Mouse (Mus musculus): Measurements from ENCODE around the gene Tmem131. TPM values are rescaled to one million over a fixed set of nuclear protein-coding genes. Genes with fewer than 3 reads are reported as not detected.
"Not testable (repeated sequence)": the region's sequence is repeated elsewhere in the genome, so short reads cannot be mapped to it uniquely, and the experiment has no call there.

Gene Tmem131
- total and polyA plus RNA-seq, 3 experiments, result 13.0 to 30.0 (median 28.1) TPM

DNA sequence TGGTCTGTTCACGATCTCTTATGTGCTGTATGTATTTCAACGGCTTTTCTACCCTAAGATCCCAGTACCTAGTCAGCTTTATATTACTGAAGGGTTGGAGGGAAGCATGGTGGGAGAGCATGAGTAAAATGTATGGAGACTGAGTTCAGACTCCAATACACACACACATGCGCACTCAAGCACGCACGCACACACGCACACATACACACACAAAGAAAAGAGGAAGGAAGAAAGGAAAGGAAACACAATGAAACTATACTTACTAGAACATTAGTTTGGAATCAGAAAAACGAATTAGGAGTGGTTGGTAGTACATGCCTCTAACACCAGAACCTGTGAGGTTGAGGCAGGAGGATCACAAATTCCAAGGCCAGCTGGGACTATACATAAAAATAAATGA, 29.7 kb downstream of the Tmem131 start:
- Histone ChIP-seq H3K27ac (peak overlapping the region; percentile 57), H3K4me1 (ENCODE audit: control insufficient read depth, insufficient read depth, low read length) (peaks cover 16% of the 10 kb centered on the region), H3K4me3 (no peak overlapping the region), H3K27me3 (ENCODE audit: control insufficient read depth, insufficient read depth, low read length) (no peaks in the 10 kb centered on the region; the same call in 1 of the 2 replicates), H3K9ac (ENCODE audit: low read depth, low read length) (no peak overlapping the region), H3K79me2 (replicated peaks; ENCODE audit: control insufficient read depth, insufficient read depth, low read length) (peaks cover 14% of the 10 kb centered on the region), H3K36me3 (ENCODE audit: control insufficient read depth, insufficient read depth, low read length) (peaks cover 15% of the 10 kb centered on the region)
- DNase-seq, result no peak
- 76% methylated on average over 7 of the region's 7 CpGs for WGBS
- intact Hi-C loops (cut with DNase I), result loop anchor here (2.0 kb wide), 1 partner anchor 29 kb away; no protein-coding TSS in a partner anchor
- TF ChIP-seq EP300 (IDR thresholded peaks at IDR 0.05; ENCODE audit: insufficient read depth, low read depth, low read length), result no peak
- TF ChIP-seq POLR2A (IDR thresholded peaks at IDR 0.05; ENCODE audit: insufficient read depth, low read depth, low read length), result no peak
- TF ChIP-seq CTCF (IDR thresholded peaks at IDR 0.05), result no peak

DNA sequence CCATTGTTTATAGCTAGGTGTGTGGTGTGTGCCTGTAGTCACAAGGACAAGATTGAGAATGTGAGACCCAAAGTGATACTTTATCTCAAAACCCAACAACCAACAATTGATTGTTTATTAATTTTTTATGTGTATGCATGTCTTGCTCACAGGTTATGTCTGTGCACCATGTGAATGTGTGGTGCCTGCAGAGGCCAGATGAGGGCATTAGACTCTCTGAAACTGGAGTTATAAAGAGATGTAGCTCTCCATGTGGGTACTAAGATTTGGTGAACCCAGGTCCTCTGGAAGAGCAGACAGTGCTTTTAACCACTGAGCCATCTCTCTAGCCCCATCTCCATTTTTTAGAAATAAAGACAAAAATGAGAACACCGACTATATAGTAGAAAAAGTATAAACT, 31.2 kb downstream of the Tmem131 start:
- intact Hi-C loops (cut with DNase I), result no loop called here
- H3K79me2 ChIP-seq (replicated peaks; ENCODE audit: control insufficient read depth, insufficient read depth, low read length), result peaks cover 13% of the 10 kb centered on the region
- DNase-seq, result no peak
- peaks cover 13% of the 10 kb centered on the region for H3K36me3 ChIP-seq (ENCODE audit: control insufficient read depth, insufficient read depth, low read length)
- no peak overlapping the region for H3K4me3 ChIP-seq
- no peak overlapping the region for H3K27ac ChIP-seq
- WGBS, result 94% methylated on average over 1 of the region's 1 CpGs
- no peak overlapping the region for H3K9ac ChIP-seq (ENCODE audit: low read depth, low read length)
- H3K4me1 ChIP-seq (ENCODE audit: control insufficient read depth, insufficient read depth, low read length), result peaks cover 11% of the 10 kb centered on the region
- no peaks in the 10 kb centered on the region; the same call in 1 of the 2 replicates for H3K27me3 ChIP-seq (ENCODE audit: control insufficient read depth, insufficient read depth, low read length)
- peak; percentile 25; the same call in 1 of the 2 replicates for TF ChIP-seq CTCF (IDR thresholded peaks at IDR 0.05)
- no peak for TF ChIP-seq EP300 (IDR thresholded peaks at IDR 0.05; ENCODE audit: insufficient read depth, low read depth, low read length)
- TF ChIP-seq POLR2A (IDR thresholded peaks at IDR 0.05; ENCODE audit: insufficient read depth, low read depth, low read length), result no peak

DNA sequence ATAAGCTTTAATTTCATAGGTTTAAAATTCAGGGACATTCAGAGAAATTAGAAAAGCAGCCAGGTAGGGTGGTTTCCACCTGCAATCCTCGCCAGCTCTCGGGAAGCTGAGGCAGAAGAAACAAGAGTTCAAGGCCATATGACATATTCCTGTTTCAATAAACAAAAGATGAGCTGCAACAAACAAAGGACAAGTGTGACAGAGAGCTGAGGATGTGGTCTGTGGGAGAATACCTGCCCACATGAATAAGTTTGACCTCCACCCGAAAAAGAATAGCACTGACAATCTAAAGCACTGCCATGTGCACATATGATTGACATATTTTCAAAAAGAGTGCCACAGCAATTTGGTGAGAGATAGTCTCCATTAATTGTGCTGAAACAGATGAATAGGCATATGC, 31.9 kb downstream of the Tmem131 start:
- TF ChIP-seq POLR2A (IDR thresholded peaks at IDR 0.05; ENCODE audit: insufficient read depth, low read depth, low read length) (no peak), CTCF (IDR thresholded peaks at IDR 0.05) (no peak), EP300 (IDR thresholded peaks at IDR 0.05; ENCODE audit: insufficient read depth, low read depth, low read length) (no peak)

DNA sequence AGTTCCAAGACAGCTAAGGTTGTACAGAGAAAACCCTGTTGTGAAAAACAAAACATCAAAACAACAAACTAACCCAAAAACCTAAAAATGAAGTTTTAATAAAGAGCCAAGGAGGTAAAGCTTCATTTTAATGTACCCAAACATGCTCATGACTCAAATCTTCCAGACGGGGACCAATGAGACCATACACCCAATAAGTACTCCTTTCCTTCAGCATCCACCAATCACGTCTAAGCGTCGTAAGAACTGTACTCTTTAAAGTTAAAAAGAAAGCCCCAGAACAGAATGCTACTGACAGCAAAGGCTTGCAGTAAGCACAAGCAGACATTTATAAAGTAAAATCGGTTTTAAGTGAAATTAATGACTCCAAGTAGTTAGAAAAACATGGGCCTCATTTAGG, 33.1 kb downstream of the Tmem131 start:
- DNase-seq, result no peak
- H3K36me3 ChIP-seq (ENCODE audit: control insufficient read depth, insufficient read depth, low read length), result peaks cover 11% of the 10 kb centered on the region
- no peak overlapping the region for H3K9ac ChIP-seq (ENCODE audit: low read depth, low read length)
- TF ChIP-seq POLR2A (IDR thresholded peaks at IDR 0.05; ENCODE audit: insufficient read depth, low read depth, low read length) (no peak), EP300 (IDR thresholded peaks at IDR 0.05; ENCODE audit: insufficient read depth, low read depth, low read length) (no peak), CTCF (IDR thresholded peaks at IDR 0.05) (no peak)
- H3K27me3 ChIP-seq (ENCODE audit: control insufficient read depth, insufficient read depth, low read length), result no peaks in the 10 kb centered on the region; the same call in 1 of the 2 replicates
- no peak overlapping the region for H3K4me3 ChIP-seq
- intact Hi-C loops (cut with DNase I), result no loop called here
- peaks cover 9% of the 10 kb centered on the region for H3K4me1 ChIP-seq (ENCODE audit: control insufficient read depth, insufficient read depth, low read length)
- peaks cover 10% of the 10 kb centered on the region; the same call in 1 of the 2 replicates for H3K79me2 ChIP-seq (replicated peaks; ENCODE audit: control insufficient read depth, insufficient read depth, low read length)
- 94% methylated on average over 5 of the region's 5 CpGs for WGBS
- H3K27ac ChIP-seq, result no peak overlapping the region

More for the DNA sequence above, 31.9 kb downstream of the Tmem131 start:
- no peak overlapping the region for H3K9ac ChIP-seq (ENCODE audit: low read depth, low read length)
- 65% methylated on average over 3 of the region's 3 CpGs for WGBS
- H3K27ac ChIP-seq, result no peak overlapping the region
- H3K79me2 ChIP-seq (replicated peaks; ENCODE audit: control insufficient read depth, insufficient read depth, low read length), result peaks cover 12% of the 10 kb centered on the region
- no peak overlapping the region for H3K4me3 ChIP-seq
- intact Hi-C loops (cut with DNase I), result no loop called here
- H3K36me3 ChIP-seq (ENCODE audit: control insufficient read depth, insufficient read depth, low read length), result peaks cover 13% of the 10 kb centered on the region
- no peak for DNase-seq
- no peaks in the 10 kb centered on the region; the same call in 1 of the 2 replicates for H3K27me3 ChIP-seq (ENCODE audit: control insufficient read depth, insufficient read depth, low read length)
- peaks cover 11% of the 10 kb centered on the region for H3K4me1 ChIP-seq (ENCODE audit: control insufficient read depth, insufficient read depth, low read length)

DNA sequence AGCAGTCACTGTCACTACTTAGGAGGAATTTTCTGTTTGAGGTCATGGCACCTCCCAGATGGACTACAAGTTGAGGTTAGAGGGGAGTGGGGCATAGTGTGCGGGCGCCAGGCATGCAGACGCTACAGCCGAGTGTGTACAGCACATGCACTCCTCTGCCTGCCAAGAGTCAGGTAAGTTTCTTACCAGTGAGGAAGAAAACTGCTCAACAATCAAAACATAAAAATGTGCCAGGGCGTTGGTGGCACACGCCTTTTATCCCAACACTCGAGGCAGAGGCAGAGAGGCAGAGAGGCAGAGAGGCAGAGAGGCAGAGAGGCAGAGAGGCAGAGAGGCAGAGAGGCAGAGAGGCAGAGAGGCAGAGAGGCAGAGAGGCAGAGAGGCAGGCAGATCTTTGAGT, 33.5 kb downstream of the Tmem131 start:
- H3K27ac ChIP-seq; H3K27me3 ChIP-seq (ENCODE audit: control insufficient read depth, insufficient read depth, low read length); intact Hi-C loops (cut with DNase I); DNase-seq; H3K4me1 ChIP-seq (ENCODE audit: control insufficient read depth, insufficient read depth, low read length); H3K36me3 ChIP-seq (ENCODE audit: control insufficient read depth, insufficient read depth, low read length); H3K9ac ChIP-seq (ENCODE audit: low read depth, low read length); H3K4me3 ChIP-seq: not testable (repeated sequence)
- WGBS, result 74% methylated on average over 7 of the region's 7 CpGs
- peaks cover 10% of the 10 kb centered on the region; the same call in 1 of the 2 replicates for H3K79me2 ChIP-seq (replicated peaks; ENCODE audit: control insufficient read depth, insufficient read depth, low read length)

DNA sequence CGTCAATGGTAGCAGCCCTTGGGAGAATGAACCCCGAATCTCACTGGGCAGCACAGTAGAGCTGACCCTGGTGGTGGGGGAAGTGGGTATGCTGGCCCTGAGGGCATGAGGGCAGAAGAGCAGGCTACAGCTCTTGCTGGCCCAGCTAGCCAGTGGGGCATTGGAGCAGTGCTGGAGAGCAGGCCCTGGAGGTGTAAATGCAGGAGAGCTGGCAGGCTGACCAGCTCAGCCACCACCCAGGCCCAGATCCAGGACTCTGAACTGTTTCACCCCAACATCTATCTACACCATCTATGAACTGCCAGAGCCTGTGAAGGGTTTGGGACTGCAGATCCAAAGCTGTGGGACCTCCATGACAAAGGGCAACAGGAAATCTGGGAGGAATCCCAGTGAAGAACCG, 38.2 kb downstream of the Tmem131 start:
- Histone ChIP-seq H3K79me2 (replicated peaks; ENCODE audit: control insufficient read depth, insufficient read depth, low read length) (peaks cover 10% of the 10 kb centered on the region), H3K4me1 (ENCODE audit: control insufficient read depth, insufficient read depth, low read length) (peaks cover 10% of the 10 kb centered on the region), H3K4me3 (no peak overlapping the region), H3K27ac (no peak overlapping the region), H3K9ac (ENCODE audit: low read depth, low read length) (no peak overlapping the region), H3K36me3 (ENCODE audit: control insufficient read depth, insufficient read depth, low read length) (no peaks in the 10 kb centered on the region; the same call in 1 of the 2 replicates), H3K27me3 (ENCODE audit: control insufficient read depth, insufficient read depth, low read length) (no peaks in the 10 kb centered on the region)
- TF ChIP-seq CTCF (IDR thresholded peaks at IDR 0.05) (no peak), EP300 (IDR thresholded peaks at IDR 0.05; ENCODE audit: insufficient read depth, low read depth, low read length) (no peak), POLR2A (IDR thresholded peaks at IDR 0.05; ENCODE audit: insufficient read depth, low read depth, low read length) (no peak)
- 70% methylated on average over 3 of the region's 3 CpGs for WGBS
- intact Hi-C loops (cut with DNase I), result no loop called here
- no peak for DNase-seq
